Mouse (Mus musculus) olfactory bulb, adult 2 months (tissue): ENCODE results near the gene Prkcb. TPM values are rescaled to one million over a fixed set of nuclear protein-coding genes. Genes with fewer than 3 reads are reported as not detected.

ENCODE experiments used
- H3K27ac ChIP-seq: fragments of 200-500 bp; 2 replicates; pipeline ENCODE4 v1.5.1; 2012; ENCODE audit warnings: low read depth, low read length; ENCODE audit not compliant: insufficient read depth
- H3K4me1 ChIP-seq: fragments of 200-500 bp; 2 replicates; pipeline ENCODE4 v1.6.1; 2012; ENCODE audit warnings: low read length; ENCODE audit not compliant: control insufficient read depth, insufficient read depth
- H3K4me3 ChIP-seq: fragments of 200-500 bp; 2 replicates; pipeline ENCODE4 v1.5.1; 2012; ENCODE audit warnings: mild to moderate bottlenecking, low read depth, low read length, moderate library complexity; ENCODE audit not compliant: insufficient read depth
- CTCF ChIP-seq: fragments of 200-500 bp; IDR thresholded peaks from 2 replicates; pipeline ENCODE4 v1.5.1; 2012; ENCODE audit warnings: low read depth, mild to moderate bottlenecking, low read length, moderate library complexity; ENCODE audit not compliant: insufficient read depth
- POLR2A ChIP-seq: fragments of 200-500 bp; IDR thresholded peaks from 2 replicates; pipeline ENCODE4 v1.6.1; 2012; ENCODE audit warnings: mild to moderate bottlenecking, low read depth, low read length, moderate library complexity; ENCODE audit not compliant: insufficient read depth
- WGBS: fragments of 180-500 bp; shearing (Covaris S2); methylation state at CpG from one replicate; pipeline ENCODE4 v1.1.7; 2018; 5-methylcytosine and 5-hydroxymethylcytosine counted together
- polyA plus RNA-seq: library from polyadenylated mRNA; stranded (reverse); fragments of >200 nt; gene quantifications from 2 replicates; pipeline ENCODE4 v1.2.4, GENCODE M21; 2012; ENCODE audit warnings: low replicate concordance; ENCODE audit not compliant: missing spikeins, insufficient read depth, insufficient read length

The Prkcb gene
- polyA plus RNA-seq, 1 experiment, result 694 TPM

DNA sequence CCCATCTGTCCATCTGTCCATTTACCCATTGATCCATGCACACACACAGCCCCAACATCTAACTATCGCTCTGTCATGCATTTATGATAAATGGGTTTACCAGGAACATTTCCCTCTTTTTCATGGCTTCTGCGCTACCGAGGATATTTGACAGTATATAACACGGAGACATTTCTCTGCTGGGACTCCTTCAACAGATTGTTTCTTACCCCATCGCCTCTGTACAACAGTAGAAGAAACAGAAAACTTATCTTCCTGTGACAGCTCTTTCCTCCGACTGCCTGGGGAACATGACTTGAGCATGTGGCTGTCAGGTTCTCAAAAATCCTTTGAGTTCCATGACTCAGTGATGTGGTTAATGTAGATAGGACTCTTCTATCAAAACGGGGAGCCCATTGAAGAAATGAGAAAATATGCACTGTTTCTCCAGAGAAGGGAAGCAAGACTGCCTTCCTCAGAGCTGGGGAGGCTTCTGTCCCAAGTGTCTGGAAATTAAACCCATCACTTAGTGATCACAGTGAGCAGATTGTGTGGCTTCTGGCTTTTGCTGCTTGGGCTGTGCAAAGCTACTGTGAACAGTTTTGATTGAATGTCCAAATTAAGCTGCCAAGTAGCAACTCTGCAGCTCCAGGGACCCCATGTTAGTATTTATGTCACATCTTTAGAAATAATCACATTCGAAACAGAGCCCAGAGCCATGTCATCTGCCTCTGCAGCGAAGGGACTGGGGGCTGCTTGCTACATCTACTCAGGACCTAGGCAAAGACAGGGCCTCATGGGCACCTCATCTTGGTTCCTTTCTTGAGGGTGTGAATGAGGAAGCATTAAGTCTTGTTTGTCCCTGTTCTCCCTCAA lies 211.4 kb downstream of the Prkcb start:
- TF ChIP-seq CTCF (no peak), POLR2A (no peak)
- H3K27ac ChIP-seq, result no peak overlapping the region
- peaks cover 9% of the 10 kb centered on the region for H3K4me1 ChIP-seq
- 86% methylated on average over 9 of the region's 9 CpGs for WGBS
- no peak overlapping the region for H3K4me3 ChIP-seq

GRCm38 (mm10) chr7:122506467-122506866 lies 217.9 kb downstream of the Prkcb start:
- Histone ChIP-seq H3K4me3 (no peak overlapping the region), H3K4me1 (no peaks in the 10 kb centered on the region), H3K27ac (no peak overlapping the region)
- no peak for TF ChIP-seq POLR2A
- TF ChIP-seq CTCF, result no peak
- WGBS, result 83% methylated on average over 2 of the region's 2 CpGs

- H3K4me1 ChIP-seq, result no peaks in the 10 kb centered on the region
- no peak for TF ChIP-seq CTCF
- no peak for TF ChIP-seq POLR2A
- WGBS, result 65% methylated on average over 7 of the region's 7 CpGs
- no peak overlapping the region for H3K4me3 ChIP-seq
- no peak overlapping the region for H3K27ac ChIP-seq
Observed at GRCm38 (mm10) chr7:122509903-122510302, 221.4 kb downstream of the Prkcb start.

DNA sequence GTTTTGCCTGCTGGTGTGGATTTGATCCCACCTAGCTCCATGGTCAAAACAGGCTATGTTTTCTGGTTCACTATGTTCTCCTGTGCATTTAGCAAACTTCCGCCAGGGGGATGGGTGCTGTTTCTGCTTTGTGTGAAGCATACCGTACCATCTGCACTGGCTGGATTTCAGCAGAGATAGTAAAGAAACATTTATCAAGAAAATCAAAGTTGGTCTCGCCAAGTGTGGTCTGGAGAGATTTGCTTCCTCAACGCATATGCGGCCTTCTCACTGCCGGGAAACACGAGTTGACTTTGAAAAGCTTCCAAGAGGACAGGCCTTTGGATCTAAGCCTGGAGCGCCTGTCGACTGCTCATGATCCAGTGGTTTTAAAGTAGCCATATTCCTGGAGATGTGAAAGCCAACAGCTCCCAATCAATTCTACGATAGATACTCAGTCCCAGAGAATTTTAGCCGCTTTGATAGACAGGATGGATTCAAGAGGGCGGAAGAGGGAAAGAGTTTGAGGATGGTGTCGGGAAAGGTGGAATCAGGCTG lies 223.9 kb downstream of the Prkcb start:
- H3K4me3 ChIP-seq, result no peak overlapping the region
- 73% methylated on average over 13 of the region's 13 CpGs for WGBS
- no peak for TF ChIP-seq CTCF
- TF ChIP-seq POLR2A, result no peak
- H3K4me1 ChIP-seq, result no peaks in the 10 kb centered on the region
- H3K27ac ChIP-seq, result no peak overlapping the region

DNA sequence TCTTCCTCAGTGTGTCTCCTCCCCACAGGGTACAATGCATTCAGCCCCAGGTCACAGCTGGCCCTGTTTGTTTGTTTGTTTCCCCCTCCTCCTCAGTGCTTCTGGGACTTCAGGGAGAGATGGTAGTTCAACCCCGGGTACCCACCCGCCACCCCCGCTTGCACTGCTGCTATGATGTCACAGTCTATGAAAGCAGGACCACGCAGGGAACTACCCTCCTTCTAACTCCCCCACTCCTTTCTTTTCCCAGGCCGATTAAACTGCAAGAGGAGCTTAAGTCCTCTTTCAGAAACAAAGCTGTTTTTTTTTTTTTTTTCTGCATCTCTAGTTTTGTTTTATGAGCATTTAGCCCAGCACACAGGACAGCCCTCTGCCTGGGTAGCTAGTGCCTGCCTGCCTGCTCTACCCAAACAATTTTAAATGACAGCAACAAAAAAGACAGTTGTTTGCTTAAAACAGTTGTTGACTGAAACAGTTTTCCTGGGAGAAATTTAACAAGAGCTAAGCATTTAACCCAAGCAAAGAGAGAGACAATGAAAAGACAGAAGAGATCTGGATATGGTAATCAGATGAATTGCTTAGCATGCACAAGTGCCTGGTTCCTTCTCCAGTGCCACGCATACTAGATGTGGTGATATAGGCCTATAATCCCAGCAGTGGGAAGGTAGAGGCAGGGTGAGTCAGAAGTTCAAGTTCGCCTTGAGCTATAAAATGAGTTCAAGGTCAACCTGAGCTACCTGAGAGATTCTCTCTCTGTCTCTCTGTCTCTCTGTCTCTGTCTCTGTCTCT lies 232.5 kb downstream of the Prkcb start:
- no peak overlapping the region for H3K4me3 ChIP-seq
- H3K27ac ChIP-seq, result no peak overlapping the region; the same call in 1 of the 2 replicates
- TF ChIP-seq CTCF (no peak), POLR2A (no peak)
- WGBS, result 36% methylated on average over 7 of the region's 7 CpGs
- H3K4me1 ChIP-seq, result peaks cover 9% of the 10 kb centered on the region

DNA sequence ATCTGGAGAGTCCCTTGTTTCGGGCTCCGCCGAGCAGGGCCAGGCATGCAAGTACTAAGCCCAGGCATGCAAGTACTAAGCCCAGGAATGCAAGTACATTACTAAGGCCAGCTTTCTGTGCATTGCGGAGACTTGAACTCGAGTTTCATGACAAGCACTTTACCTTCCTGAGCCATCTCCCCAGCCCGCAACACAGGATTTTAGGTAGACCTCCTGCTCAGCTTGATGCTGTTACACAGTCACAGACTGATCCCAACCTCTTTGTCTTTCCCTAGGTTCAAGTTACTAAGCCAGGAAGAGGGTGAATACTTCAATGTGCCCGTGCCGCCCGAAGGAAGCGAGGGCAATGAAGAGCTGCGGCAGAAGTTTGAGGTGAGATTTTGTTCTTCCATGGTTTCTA lies 239.7 kb downstream of the Prkcb start:
- no peak overlapping the region for H3K27ac ChIP-seq
- no peaks in the 10 kb centered on the region for H3K4me1 ChIP-seq
- 93% methylated on average over 11 of the region's 11 CpGs for WGBS
- H3K4me3 ChIP-seq, result no peak overlapping the region
- TF ChIP-seq POLR2A (no peak), CTCF (no peak)

DNA sequence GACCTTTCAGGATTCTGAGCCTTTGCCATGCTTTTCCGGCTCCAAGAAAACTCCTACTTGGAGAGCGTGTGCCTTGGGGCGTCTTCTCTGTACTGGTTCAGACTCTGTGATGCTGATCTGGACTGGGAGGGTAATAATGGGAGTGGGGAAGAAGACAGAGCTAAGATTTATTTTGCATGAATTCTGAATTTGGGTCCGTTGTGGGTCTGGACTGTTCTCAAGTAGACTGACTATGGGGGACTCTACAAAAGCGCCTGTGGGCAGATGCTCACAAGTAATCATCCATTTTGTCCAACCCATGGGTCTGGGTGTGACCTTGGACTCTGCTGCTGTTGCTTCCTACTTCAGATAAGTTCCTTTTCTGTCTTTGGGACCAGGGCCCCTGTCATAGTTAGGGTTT lies 240.1 kb downstream of the Prkcb start:
- Histone ChIP-seq H3K27ac (no peak overlapping the region), H3K4me3 (no peak overlapping the region), H3K4me1 (no peaks in the 10 kb centered on the region)
- 97% methylated on average over 5 of the region's 5 CpGs for WGBS
- no peak for TF ChIP-seq CTCF
- no peak for TF ChIP-seq POLR2A

DNA sequence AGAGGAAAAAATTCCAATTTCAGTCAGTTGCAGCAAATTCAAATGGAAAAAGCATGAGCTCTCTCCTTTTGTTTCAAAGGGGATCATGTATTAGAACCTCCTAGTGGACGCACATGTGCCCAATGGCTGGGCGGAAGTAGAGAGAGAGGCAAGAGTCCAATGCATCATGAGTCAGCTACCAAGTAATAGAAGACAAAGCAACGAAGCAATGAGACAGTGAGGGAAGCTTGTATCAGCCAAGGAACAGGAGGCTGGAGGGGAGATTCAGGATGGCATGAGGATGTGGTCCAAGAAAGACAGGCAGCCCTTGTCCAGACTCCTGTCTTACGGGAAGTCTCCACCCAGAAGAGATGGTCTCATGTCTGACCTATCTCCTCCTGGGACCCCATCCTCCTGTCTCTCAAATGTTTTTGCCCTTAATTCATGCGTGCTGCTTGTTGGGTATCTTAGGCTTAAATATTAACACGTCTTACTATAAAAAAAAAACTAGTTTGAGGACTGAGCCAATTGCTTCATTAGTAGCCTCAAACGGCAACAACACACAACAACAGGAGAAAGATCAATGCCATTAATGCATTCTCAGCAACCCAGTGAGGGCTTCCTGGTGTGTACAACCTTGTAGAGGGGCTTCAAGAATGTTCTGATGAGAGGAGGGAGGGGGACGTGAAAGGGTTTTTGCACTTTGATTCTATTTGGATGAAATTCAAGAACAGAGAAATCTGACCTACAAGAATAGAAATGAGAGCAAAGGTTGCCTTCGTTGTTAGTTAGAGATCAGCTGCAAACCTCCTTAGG lies 245.2 kb downstream of the Prkcb start:
- WGBS, result 83% methylated on average over 9 of the region's 9 CpGs
- TF ChIP-seq CTCF, result no peak
- TF ChIP-seq POLR2A, result no peak
- H3K4me1 ChIP-seq, result no peaks in the 10 kb centered on the region
- no peak overlapping the region for H3K27ac ChIP-seq
- H3K4me3 ChIP-seq, result no peak overlapping the region
